Mouse (Mus musculus) liver, adult 2 months (tissue): ENCODE results near the gene Rspry1.

Experiments used
- CTCF ChIP-seq: fragments of 200-500 bp; IDR thresholded peaks from 2 replicates; pipeline ENCODE4 v1.5.1; 2011; ENCODE audit warnings: low read depth, low read length, control low read depth
- POLR2A ChIP-seq: fragments of 200-500 bp; IDR thresholded peaks from 2 replicates; pipeline ENCODE4 v1.6.1; 2011; ENCODE audit warnings: low read length, control low read depth; ENCODE audit not compliant: insufficient read depth; ENCODE audit errors: extremely low read depth

DNA sequence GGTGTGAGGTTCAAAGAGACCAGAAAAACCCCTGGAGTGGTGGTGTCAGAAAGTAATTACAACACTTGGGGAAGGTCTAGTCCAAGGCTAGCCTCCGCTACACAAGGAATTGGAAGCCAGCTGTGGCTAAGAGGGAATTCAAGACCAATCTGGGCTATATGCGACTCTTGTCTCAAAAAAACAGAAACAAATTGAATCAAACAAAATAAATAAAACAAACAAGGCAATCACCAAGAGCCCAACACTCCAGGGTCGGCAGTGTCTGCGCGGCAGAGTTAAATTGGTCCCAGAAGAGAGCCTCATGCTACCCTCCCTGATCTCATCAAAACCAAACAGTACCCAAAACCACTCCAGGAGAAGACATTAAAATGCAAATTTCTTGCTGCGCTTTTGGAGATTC, 93.0 kb downstream of the Rspry1 start:
- no peak for TF ChIP-seq CTCF
- no peak for TF ChIP-seq POLR2A
